Mouse (Mus musculus): Measurements from ENCODE around the gene Zbtb8b. TPM values are rescaled to one million over a fixed set of nuclear protein-coding genes. Genes with fewer than 3 reads are reported as not detected.
"Not testable (repeated sequence)": the region's sequence is repeated elsewhere in the genome, so short reads cannot be mapped to it uniquely, and the experiment has no call there.

Gene Zbtb8b
- polyA plus RNA-seq, 1 experiment from 2014 or later: 1.1 TPM

DNA sequence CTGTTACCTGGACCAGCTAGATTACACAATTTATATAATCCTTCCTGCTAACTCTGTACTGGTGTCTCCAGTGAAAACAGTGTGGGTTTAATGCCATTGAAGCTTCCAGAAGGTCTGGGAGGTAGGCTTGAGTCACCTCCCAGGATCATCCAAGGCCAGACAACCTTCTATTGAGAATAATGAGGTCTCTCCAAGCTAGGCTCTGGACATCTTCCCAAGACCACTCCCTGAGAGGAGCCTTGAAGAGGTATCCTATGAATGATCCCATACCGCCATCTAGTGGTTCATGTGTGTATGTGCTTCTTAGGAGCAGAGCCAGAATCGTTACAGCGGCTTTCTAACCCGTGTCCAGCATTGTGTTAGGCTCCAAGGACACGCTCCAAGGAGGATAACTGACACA, 14.6 kb upstream of the Zbtb8b start:
- Histone ChIP-seq H3K27ac (no peak overlapping the region), H3K36me3 (no peaks in the 10 kb centered on the region), H3K9me3 (replicated peaks) (no peaks in the 10 kb centered on the region), H3K27me3 (ENCODE audit: low read depth, poor library complexity, severe bottlenecking) (no peaks in the 10 kb centered on the region), H3K4me1 (no peaks in the 10 kb centered on the region), H3K4me3 (no peak overlapping the region)
- peak; percentile 57 for DNase-seq (ENCODE audit: low spot score)
- WGBS: 6% methylated on average over 5 of the region's 5 CpGs

DNA sequence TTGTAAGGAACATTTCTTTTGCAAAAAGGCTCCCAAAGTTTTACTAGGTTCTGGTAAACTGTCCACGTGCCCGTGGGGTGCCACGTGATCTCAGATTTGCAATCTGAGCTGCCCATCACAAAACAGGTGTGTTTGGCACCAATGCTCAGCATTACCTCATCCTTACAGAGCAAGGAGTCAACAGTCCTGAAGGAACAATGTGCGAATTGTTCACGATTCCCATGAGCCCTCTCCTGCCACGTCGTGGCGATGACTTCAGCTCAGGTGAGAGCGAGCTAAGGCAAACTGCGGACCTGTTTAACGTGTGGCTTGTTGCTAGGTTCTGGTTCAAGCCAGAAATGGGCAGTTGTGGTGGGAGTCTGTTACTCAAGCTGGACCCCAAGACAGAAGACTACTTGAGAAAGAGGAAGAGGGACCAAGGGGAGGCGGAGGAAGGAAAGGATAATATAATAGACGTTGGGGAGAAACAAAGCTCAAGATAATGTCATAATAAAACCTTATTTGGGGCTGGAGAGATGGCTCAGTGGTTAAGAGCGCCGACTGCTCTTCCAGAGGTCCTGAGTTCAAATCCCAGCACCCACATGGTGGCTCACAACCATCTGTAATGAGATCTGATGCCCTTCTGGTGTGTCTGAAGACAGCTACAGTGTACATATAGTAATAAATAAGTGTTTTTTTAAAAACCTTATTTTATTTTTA, 11.0 kb upstream of the Zbtb8b start:
- no peak for DNase-seq (ENCODE audit: low spot score)
- no peaks in the 10 kb centered on the region for H3K9me3 ChIP-seq (replicated peaks)
- H3K4me3 ChIP-seq: no peak overlapping the region
- no peaks in the 10 kb centered on the region for H3K4me1 ChIP-seq
- H3K27ac ChIP-seq: no peak overlapping the region
- WGBS: 87% methylated on average over 15 of the region's 15 CpGs
- H3K36me3 ChIP-seq: no peaks in the 10 kb centered on the region
- no peaks in the 10 kb centered on the region for H3K27me3 ChIP-seq (ENCODE audit: low read depth, poor library complexity, severe bottlenecking)

DNA sequence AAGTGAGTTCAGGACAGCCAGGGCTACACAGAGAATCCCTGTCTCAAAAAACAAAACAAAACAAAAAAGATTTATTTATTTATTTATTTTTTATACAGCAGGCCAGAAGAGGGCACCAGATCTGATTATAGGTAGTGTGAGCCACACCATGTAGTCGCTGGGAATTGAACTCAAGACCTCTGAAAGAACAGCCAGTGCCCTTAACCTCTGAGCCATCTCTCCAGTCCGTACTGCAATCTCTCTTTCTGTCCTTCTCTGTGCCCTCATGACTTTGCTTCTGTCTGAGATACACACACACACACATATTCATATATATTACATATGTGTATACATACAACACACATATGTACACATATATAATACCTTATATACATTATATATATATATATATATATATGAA, 10.2 kb upstream of the Zbtb8b start:
- Histone ChIP-seq H3K9me3 (replicated peaks) (no peaks in the 10 kb centered on the region), H3K4me1 (no peaks in the 10 kb centered on the region), H3K4me3 (no peak overlapping the region), H3K27me3 (ENCODE audit: low read depth, poor library complexity, severe bottlenecking) (no peaks in the 10 kb centered on the region), H3K27ac (no peak overlapping the region), H3K36me3 (no peaks in the 10 kb centered on the region)
- no peak for DNase-seq (ENCODE audit: low spot score)
- 90% methylated on average over 2 of the region's 2 CpGs for WGBS

DNA sequence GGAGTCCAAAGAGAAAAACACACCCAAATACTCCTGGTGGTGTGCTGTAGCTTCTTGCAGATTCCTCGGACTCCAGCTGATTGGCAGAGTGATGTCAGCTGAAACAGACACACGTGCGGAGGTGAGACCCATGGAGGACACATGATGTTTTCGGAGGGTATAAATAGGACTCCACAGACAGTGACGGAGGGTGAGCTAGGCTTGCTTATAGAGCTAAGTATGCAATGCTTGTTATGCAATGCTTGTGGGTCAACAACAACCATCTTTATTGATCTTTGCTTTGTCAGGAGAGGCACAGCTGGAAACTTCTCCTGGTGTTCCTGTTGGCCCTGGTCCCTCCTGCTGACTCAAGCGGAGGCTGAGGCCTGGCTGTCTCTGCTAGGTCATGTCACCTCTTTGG, 8.1 kb upstream of the Zbtb8b start:
- 89% methylated on average over 6 of the region's 6 CpGs for WGBS
- DNase-seq (ENCODE audit: low spot score): no peak
- Histone ChIP-seq H3K9me3 (replicated peaks) (no peaks in the 10 kb centered on the region), H3K4me1 (peaks cover 4% of the 10 kb centered on the region; the same call in 1 of the 2 replicates), H3K27me3 (ENCODE audit: low read depth, poor library complexity, severe bottlenecking) (no peaks in the 10 kb centered on the region), H3K27ac (no peak overlapping the region), H3K36me3 (no peaks in the 10 kb centered on the region), H3K4me3 (no peak overlapping the region)

DNA sequence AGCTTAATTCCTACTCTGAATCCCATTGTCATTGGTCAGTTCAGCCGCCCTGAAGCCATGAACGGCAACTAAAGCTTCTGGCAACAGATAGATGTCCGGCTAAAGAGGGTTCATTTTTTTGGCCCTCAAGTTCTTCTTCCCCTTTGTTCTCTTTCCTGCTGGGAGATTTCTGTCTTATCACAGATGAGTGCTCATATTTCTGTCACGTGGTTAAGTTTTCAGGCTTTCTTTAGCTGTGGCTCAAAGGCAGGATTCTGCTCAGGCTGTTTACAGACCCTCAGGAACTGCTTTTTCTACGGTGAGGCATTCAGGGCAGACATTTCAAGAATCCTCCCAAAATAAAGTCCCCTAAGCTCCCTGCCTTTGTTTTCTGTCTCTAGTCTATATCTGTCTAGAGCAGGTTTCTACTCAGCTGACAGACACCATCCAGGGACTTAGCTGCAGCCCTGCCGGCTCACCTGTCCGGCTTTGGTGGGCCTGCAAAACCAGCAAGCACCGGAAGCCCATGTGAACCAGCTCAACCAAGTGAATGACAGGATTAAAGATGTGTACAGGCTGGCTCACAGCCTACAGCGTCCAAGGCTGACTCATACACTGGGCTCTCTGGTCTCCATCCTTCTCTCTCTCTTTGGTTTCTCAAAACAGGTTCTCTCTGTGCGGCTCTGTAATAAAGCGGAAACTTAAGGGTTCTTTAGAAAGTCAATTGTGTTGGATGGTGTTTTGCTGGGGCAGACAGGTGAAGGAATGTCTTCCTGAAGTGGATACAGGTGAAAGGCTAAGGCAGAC, 7.3 kb upstream of the Zbtb8b start:
- WGBS: 90% methylated on average over 11 of the region's 11 CpGs
- Histone ChIP-seq H3K27ac (no peak overlapping the region), H3K27me3 (ENCODE audit: low read depth, poor library complexity, severe bottlenecking) (peaks cover 6% of the 10 kb centered on the region), H3K9me3 (replicated peaks) (no peaks in the 10 kb centered on the region), H3K36me3 (no peaks in the 10 kb centered on the region), H3K4me1 (peaks cover 4% of the 10 kb centered on the region; the same call in 1 of the 2 replicates), H3K4me3 (no peak overlapping the region)
- no peak for DNase-seq (ENCODE audit: low spot score)

DNA sequence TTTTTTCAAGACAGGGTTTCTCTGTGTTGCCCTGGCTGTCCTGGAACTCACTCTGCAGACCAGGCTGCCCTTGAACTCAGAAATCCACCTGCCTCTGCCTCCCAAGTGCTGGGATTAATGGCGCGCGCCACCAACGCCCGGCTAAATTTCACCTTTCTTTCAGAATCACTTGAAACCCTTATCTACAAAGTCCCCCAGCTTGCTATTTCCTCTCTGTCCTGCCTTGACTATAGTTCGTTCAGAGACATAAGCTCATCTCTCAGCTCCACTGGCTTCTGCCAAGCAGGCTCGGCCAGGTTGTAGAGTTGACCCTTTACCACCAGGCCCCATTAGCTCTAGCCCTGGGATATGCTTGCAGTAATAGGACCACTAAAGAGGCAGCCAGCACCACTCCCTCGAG, 6.7 kb upstream of the Zbtb8b start:
- no peak for DNase-seq (ENCODE audit: low spot score)
- Histone ChIP-seq H3K27me3 (ENCODE audit: low read depth, poor library complexity, severe bottlenecking) (peaks cover 12% of the 10 kb centered on the region), H3K36me3 (no peaks in the 10 kb centered on the region), H3K27ac (no peak overlapping the region), H3K9me3 (replicated peaks) (no peaks in the 10 kb centered on the region), H3K4me1 (peaks cover 4% of the 10 kb centered on the region; the same call in 1 of the 2 replicates), H3K4me3 (no peak overlapping the region)
- WGBS: 87% methylated on average over 8 of the region's 8 CpGs

DNA sequence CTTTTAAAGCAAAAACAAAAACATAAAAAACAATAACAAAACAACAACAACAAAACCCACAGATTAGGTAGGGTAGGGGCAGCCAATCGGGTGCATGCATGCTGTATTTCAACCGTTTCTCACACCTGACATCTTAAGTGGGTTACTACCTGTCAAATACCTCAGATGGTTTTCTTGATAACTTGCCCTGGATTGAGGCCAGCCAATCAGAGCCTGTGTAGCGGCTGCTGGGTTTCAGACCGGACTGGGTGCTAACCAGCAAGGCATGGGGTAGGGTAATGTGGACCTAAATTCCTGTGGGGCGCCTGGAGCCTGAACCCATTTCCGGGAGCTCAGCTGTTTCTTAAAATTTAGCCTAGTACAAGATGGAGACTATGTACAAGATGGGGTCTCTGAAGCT, 492 bp upstream of the Zbtb8b start:
- no peak for DNase-seq (ENCODE audit: low spot score)
- H3K4me3 ChIP-seq: peak overlapping the region; percentile 48; the same call in 1 of the 2 replicates
- no peak overlapping the region for H3K27ac ChIP-seq
- peaks cover 12% of the 10 kb centered on the region for H3K4me1 ChIP-seq
- H3K36me3 ChIP-seq: no peaks in the 10 kb centered on the region
- no peaks in the 10 kb centered on the region for H3K9me3 ChIP-seq (replicated peaks)
- peaks cover 47% of the 10 kb centered on the region for H3K27me3 ChIP-seq (ENCODE audit: low read depth, poor library complexity, severe bottlenecking)
- 31% methylated on average over 6 of the region's 6 CpGs for WGBS

DNA sequence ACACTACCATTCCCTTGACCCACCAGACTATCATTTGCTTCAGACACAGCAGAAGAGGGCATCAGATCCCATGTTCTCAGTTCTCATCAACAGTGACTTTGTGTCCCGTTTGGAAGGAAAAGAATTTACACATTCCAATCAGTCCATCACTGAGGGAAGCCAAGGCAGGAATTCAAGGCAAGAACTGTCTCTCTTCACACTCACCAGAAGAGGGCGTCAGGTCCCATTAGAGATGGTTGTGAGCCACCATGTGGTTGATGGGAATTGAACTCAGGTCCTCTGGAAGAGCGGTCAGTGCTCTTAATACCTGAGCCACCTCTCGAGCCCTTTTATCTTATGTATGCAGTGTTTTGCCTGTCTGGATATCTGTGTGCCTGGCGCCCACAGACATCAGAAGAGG, 22.3 kb downstream of the Zbtb8b start:
- Histone ChIP-seq H3K27ac (no peak overlapping the region), H3K4me1 (no peaks in the 10 kb centered on the region), H3K9me3 (replicated peaks) (no peaks in the 10 kb centered on the region), H3K4me3 (no peak overlapping the region), H3K27me3 (ENCODE audit: low read depth, poor library complexity, severe bottlenecking) (no peaks in the 10 kb centered on the region), H3K36me3 (no peaks in the 10 kb centered on the region)
- 79% methylated on average over 5 of the region's 5 CpGs for WGBS
- DNase-seq (ENCODE audit: low spot score): no peak

DNA sequence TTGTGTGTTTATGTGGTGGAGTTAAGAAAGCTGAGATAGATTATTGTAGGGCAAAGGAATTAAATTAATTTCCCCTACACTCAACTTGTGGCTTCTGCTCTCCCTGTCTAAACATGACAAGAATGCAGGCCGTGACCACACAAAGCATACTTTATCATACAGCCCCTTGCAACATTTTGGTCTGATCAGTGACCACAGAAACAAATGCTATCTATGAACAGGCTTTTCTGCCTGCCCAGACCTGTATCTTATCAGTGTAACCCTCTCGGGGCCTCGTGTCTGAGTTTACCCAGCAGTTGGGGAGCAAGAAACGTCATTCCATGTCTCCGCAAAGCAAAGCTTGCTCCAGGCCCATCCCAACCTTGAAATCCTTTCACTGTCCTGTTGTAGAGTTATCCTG, 24.2 kb downstream of the Zbtb8b start:
- Histone ChIP-seq H3K27ac (no peak overlapping the region), H3K9me3 (replicated peaks) (no peaks in the 10 kb centered on the region), H3K4me1 (no peaks in the 10 kb centered on the region), H3K36me3 (no peaks in the 10 kb centered on the region), H3K27me3 (ENCODE audit: low read depth, poor library complexity, severe bottlenecking) (no peaks in the 10 kb centered on the region), H3K4me3 (no peak overlapping the region)
- WGBS: 77% methylated on average over 5 of the region's 5 CpGs
- DNase-seq (ENCODE audit: low spot score): no peak

DNA sequence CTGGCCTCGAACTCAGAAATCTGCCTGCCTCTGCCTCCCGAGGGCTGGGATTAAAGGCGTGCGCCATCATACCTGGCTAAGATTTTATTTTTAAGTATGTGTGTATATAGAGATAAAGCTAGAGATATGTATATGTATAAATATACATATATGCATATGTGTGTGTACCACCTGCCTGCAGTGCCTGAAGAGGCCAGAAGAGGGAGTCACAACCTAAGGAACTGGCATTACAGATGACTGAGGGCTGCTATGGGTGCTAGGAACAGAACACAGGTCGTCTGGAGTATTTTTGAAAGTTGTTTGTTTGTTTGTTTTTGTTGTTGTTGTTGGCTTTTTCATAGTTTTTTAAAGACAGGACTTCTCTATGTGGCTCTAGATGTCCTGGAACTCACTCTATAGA, 24.8 kb downstream of the Zbtb8b start:
- Histone ChIP-seq H3K4me1 (no peaks in the 10 kb centered on the region), H3K9me3 (replicated peaks) (no peaks in the 10 kb centered on the region), H3K27ac (no peak overlapping the region), H3K27me3 (ENCODE audit: low read depth, poor library complexity, severe bottlenecking) (no peaks in the 10 kb centered on the region), H3K4me3 (no peak overlapping the region), H3K36me3 (no peaks in the 10 kb centered on the region)
- no peak for DNase-seq (ENCODE audit: low spot score)
- 93% methylated on average over 5 of the region's 5 CpGs for WGBS

DNA sequence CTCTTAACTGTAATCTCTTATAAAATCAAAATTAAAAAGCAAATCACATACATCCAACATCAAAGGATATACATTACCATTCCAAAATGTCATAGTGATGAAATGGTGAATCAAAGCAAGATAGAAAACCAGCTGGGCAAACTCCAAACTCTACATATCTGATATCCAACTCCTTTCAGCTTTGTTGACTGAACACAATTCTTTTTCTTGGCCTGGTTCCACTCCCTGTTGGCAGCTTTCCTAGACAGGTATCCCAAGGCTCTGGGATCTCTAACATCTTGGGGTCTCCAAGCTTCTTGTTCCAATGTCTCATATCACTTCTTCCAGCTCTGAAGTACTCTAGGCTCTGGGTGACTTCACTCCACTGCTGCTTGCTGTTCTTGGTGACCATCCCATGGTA, 29.7 kb downstream of the Zbtb8b start:
- Histone ChIP-seq H3K9me3 (replicated peaks) (no peaks in the 10 kb centered on the region), H3K4me1 (peaks cover 6% of the 10 kb centered on the region), H3K4me3 (no peak overlapping the region), H3K27ac (no peak overlapping the region), H3K36me3 (no peaks in the 10 kb centered on the region), H3K27me3 (ENCODE audit: low read depth, poor library complexity, severe bottlenecking) (peaks cover 17% of the 10 kb centered on the region; the same call in 1 of the 2 replicates)
- DNase-seq (ENCODE audit: low spot score): no peak

DNA sequence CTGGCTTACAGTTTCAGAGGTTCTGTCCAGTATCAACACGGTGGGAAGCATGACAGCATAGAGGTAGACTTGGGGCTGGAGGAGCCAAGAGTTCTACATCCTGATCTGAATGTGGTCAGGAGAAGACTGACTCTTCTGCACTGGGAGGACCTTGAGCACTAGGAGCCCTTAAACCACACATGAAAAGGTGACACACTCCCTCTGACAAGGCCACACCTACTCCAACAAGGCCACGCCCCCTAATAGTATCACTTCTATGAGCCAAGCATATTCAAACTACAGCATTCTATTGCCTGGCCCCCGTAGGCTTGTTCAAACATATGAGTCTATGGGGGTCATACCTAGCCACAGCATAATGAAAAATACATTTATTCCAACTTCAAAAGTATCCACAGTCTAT, 30.1 kb downstream of the Zbtb8b start:
- H3K4me1 ChIP-seq; H3K36me3 ChIP-seq; H3K4me3 ChIP-seq; H3K9me3 ChIP-seq (replicated peaks); DNase-seq (ENCODE audit: low spot score); H3K27ac ChIP-seq: not testable (repeated sequence)
- 90% methylated on average over 3 of the region's 3 CpGs for WGBS
- peaks cover 22% of the 10 kb centered on the region; the same call in 1 of the 2 replicates for H3K27me3 ChIP-seq (ENCODE audit: low read depth, poor library complexity, severe bottlenecking)

DNA sequence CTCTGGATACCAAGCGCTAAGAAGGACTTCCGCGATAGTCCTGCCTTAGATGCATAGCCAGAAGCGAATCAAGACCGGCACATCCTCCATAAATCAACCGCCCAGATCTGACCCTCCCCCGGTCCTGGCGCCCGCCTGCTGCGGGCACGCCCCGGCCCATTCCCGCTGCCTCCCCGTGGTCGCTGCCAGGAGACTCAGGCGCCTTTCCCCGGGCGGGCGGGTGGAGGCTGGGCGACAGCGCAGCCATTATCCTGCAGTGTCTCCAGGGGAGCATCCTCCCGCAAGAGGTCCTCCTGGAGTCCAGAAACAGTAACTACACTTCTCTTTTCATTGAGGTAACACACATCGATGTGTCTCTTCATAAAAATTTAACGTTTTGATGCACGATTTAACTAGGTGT, 34.2 kb downstream of the Zbtb8b start:
- Histone ChIP-seq H3K27ac (no peak overlapping the region), H3K36me3 (no peaks in the 10 kb centered on the region), H3K4me3 (peak overlapping the region; percentile 37), H3K27me3 (ENCODE audit: low read depth, poor library complexity, severe bottlenecking) (peaks cover 24% of the 10 kb centered on the region; the same call in 1 of the 2 replicates), H3K4me1 (peaks cover 6% of the 10 kb centered on the region), H3K9me3 (replicated peaks) (no peaks in the 10 kb centered on the region)
- peak; percentile 60 for DNase-seq (ENCODE audit: low spot score)
- WGBS: 5% methylated on average over 25 of the region's 25 CpGs

Measured in limb, embryonic 10.5 days (tissue).